Mouse (Mus musculus) intestine, postnatal 0 days (tissue): ENCODE measurements at regions not wholly inside any gene's neighbourhood (a gene's known extent, or its start where the extent isn't known, plus 50 kb on each side); places are given as distances from the start of the nearest gene placed in this dataset.

Source experiments
- ATAC-seq: fragments of 200-750 bp; cut with Nextera tagmentation; 2 replicates; pipeline ENCODE4 v1.8.0; 2017; ENCODE audit warnings: mild to moderate bottlenecking, moderate TSS enrichment, moderate library complexity
- H3K27ac ChIP-seq: fragments of 300-500 bp; sonication (generic); 2 replicates; pipeline ENCODE4 v1.5.1; 2014; ENCODE audit warnings: mild to moderate bottlenecking, low read depth, low read length, moderate library complexity
- H3K27me3 ChIP-seq: fragments of 300-500 bp; sonication (generic); replicated peaks from 2 replicates; pipeline ENCODE4 v1.6.1; 2014; ENCODE audit warnings: low read length, mixed read lengths; ENCODE audit not compliant: control insufficient read depth, insufficient read depth
- H3K36me3 ChIP-seq: fragments of 300-500 bp; sonication (generic); 2 replicates; pipeline ENCODE4 v1.6.1; 2014; ENCODE audit warnings: mild to moderate bottlenecking, moderate library complexity; ENCODE audit not compliant: control insufficient read depth, insufficient read depth
- H3K4me1 ChIP-seq: fragments of 300-500 bp; sonication (generic); replicated peaks from 2 replicates; pipeline ENCODE4 v1.6.1; 2014; ENCODE audit warnings: antibody characterized with exemption, low read length, mixed read lengths; ENCODE audit not compliant: control insufficient read depth, insufficient read depth
- H3K4me2 ChIP-seq: fragments of 300-500 bp; sonication (generic); replicated peaks from 2 replicates; pipeline ENCODE4 v1.6.1; 2014; ENCODE audit warnings: low read depth, mild to moderate bottlenecking, moderate library complexity
- H3K4me3 ChIP-seq: fragments of 300-500 bp; sonication (generic); 2 replicates; pipeline ENCODE4 v1.5.1; 2014; ENCODE audit warnings: low read depth, low read length
- H3K9ac ChIP-seq: fragments of 300-500 bp; sonication (generic); 2 replicates; pipeline ENCODE4 v1.6.1; 2014; ENCODE audit warnings: mild to moderate bottlenecking, low read depth, low read length
- H3K9me3 ChIP-seq: fragments of 300-500 bp; sonication (generic); 2 replicates; pipeline ENCODE4 v1.6.1; 2016; ENCODE audit warnings: mixed run types; ENCODE audit not compliant: control insufficient read depth
- CTCF ChIP-seq: sonication (generic); IDR thresholded peaks from 2 replicates; pipeline ENCODE4 v1.5.1; 2016; ENCODE audit warnings: low read depth, mild to moderate bottlenecking, control low read depth, antibody characterized with exemption, moderate library complexity
- WGBS: fragments of 180-500 bp; shearing (Covaris S2); extraction: QIAGEN DNeasy Blood & Tissue Kit; methylation state at CpG from one replicate; pipeline ENCODE4 v1.1.7; 2014; 5-methylcytosine and 5-hydroxymethylcytosine counted together

DNA sequence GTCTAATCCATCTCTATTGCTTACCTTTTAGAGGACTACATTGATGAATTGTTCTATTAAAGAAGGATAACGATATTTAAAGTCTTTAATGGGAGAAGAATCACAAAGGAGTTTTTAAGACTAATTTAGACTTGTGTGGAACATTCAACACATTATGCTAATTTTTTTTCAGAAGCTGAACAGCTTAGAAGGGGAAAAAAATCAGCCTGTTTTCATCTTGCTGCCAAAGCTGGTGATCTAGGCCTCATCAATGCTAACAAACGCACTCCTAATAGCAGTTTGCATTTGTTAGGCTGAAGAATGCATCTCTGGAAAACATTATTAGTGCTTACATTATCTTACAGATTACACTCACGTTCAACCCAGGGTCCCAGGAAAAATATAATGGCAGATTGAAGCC is 126.2 kb downstream of the 9530068E07Rik start:
- Histone ChIP-seq H3K27me3 (no peaks in the 10 kb centered on the region), H3K9me3 (no peaks in the 10 kb centered on the region), H3K36me3 (no peaks in the 10 kb centered on the region), H3K27ac (no peak overlapping the region), H3K4me1 (no peaks in the 10 kb centered on the region), H3K4me2 (no peak overlapping the region), H3K9ac (no peak overlapping the region), H3K4me3 (no peak overlapping the region)
- no peak for TF ChIP-seq CTCF
- ATAC-seq = no peak
- 60% methylated on average over 3 of the region's 3 CpGs for WGBS

GRCm38 (mm10) chr11:52523191-52523590 is 127.0 kb downstream of the 9530068E07Rik start:
- Histone ChIP-seq H3K9ac (no peak overlapping the region), H3K27ac (no peak overlapping the region), H3K9me3 (no peaks in the 10 kb centered on the region), H3K4me1 (no peaks in the 10 kb centered on the region), H3K27me3 (no peaks in the 10 kb centered on the region), H3K36me3 (no peaks in the 10 kb centered on the region), H3K4me3 (no peak overlapping the region), H3K4me2 (no peak overlapping the region)
- no peak for TF ChIP-seq CTCF
- 70% methylated on average over 4 of the region's 4 CpGs for WGBS
- ATAC-seq = no peak

DNA sequence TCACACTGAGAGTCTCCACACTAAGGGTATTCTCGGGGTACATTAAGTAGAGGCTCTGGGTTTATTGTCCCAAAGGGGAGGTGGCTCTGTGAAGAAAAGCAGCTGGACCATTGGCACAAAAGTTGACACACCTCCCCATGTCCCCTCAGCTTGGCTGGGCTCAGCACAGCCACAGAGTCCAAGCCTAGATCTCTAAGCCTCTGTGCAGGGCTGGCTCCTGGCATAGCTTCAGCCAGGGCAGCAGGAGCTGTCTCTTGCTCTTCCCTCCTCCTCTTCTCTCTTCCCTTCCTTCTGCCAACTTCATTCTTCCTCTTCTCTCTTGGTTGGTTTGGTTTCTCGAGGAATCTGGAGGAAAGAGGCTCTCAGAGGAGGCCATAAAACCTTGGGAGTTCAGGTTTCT is 127.4 kb downstream of the 9530068E07Rik start:
- no peak overlapping the region for H3K4me3 ChIP-seq
- no peaks in the 10 kb centered on the region for H3K4me1 ChIP-seq
- no peak overlapping the region for H3K9ac ChIP-seq
- H3K9me3 ChIP-seq = no peaks in the 10 kb centered on the region
- no peaks in the 10 kb centered on the region for H3K27me3 ChIP-seq
- H3K27ac ChIP-seq = no peak overlapping the region
- H3K4me2 ChIP-seq = no peak overlapping the region
- TF ChIP-seq CTCF = no peak
- 55% methylated on average over 2 of the region's 2 CpGs for WGBS
- no peak for ATAC-seq
- H3K36me3 ChIP-seq = no peaks in the 10 kb centered on the region

DNA sequence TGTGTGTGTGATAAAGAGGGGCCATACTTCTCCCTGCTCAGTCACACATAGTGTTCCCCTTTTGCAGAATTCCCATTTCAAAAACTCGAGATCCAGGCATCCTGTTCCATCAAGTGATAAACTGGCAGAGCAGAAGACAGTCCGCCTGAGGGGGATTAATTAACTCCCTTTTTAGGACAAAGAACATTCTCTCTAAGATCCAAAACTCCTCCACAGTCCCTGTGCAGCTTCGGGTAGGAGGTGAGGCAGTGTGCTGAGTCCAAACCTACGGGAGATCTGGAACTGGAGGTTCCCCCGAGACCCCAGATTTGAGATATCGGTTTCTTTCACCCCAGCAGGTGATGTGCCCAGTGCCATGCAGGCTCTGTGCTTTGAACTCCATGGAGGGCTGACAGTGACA is 129.2 kb downstream of the 9530068E07Rik start:
- H3K27me3 ChIP-seq = no peaks in the 10 kb centered on the region
- H3K36me3 ChIP-seq = no peaks in the 10 kb centered on the region
- H3K4me1 ChIP-seq = no peaks in the 10 kb centered on the region
- H3K9ac ChIP-seq = no peak overlapping the region
- H3K4me3 ChIP-seq = no peak overlapping the region
- WGBS = 73% methylated on average over 6 of the region's 6 CpGs
- H3K4me2 ChIP-seq = no peak overlapping the region
- H3K9me3 ChIP-seq = no peaks in the 10 kb centered on the region
- TF ChIP-seq CTCF = no peak
- H3K27ac ChIP-seq = no peak overlapping the region
- no peak for ATAC-seq

DNA sequence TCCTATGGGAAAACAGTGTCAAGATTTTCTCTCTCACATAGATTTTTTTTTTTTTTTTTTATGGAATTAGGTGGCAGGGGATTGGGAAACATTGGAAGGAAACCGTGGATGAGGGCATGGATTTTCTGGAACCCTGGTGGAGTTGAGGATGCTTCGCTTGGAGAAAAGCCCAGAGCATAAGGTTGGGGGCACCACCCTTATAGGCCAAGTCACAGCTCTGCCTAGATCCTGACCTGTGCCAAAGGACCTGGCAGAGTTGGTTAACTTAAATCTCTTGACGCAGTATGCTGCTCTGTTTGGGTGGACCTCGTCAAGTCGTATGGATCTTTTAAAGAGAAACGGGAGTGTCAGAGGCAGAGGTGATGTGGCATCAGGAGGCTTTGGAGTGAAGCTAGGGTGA is 130.1 kb downstream of the 9530068E07Rik start:
- no peak overlapping the region for H3K4me2 ChIP-seq
- WGBS = 73% methylated on average over 6 of the region's 6 CpGs
- no peaks in the 10 kb centered on the region for H3K4me1 ChIP-seq
- H3K9me3 ChIP-seq = no peaks in the 10 kb centered on the region
- H3K4me3 ChIP-seq = no peak overlapping the region
- TF ChIP-seq CTCF = no peak
- no peak overlapping the region for H3K27ac ChIP-seq
- ATAC-seq = no peak
- H3K27me3 ChIP-seq = no peaks in the 10 kb centered on the region
- H3K9ac ChIP-seq = no peak overlapping the region
- H3K36me3 ChIP-seq = no peaks in the 10 kb centered on the region

DNA sequence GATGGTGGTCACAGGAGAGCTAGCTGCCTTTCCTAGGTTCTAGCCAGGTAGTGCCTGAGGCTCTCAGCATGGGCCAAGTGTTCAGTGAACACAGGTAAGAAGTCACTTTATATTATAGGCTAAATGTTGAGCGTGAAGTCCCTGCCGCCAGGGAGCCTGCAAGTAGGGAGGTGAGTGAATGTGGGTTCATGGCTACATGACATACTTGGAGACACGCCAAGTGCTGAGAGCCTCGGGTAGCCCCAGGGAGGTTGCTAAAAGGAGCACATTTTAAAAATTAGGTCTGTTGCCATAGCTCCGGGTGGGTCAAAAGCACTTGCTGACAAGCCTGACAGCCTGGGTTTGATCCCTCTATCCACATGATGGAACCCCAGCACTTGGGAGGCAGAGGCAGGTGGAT is 137.2 kb downstream of the 9530068E07Rik start:
- H3K36me3 ChIP-seq = no peaks in the 10 kb centered on the region

DNA sequence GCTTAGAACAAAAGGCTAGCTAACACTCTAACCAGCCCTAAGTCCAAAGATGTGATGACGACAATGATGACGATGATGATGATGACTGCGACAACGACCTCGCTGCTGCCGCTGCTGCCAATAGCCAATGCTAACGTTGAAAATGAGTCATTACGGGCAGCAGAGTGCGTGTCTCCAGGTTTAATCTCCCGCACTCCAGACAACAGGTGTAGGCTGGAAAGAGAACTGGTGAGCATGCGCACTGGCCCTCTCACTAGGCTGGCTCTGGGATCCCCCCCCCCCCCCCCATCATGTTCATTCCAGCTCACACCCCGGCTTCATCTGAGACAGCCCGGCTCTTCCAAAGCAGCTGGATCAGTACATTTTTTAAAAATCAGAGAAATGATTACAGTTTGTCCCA is 138.4 kb downstream of the 9530068E07Rik start:
- Histone ChIP-seq H3K27ac (no peak overlapping the region), H3K36me3 (no peaks in the 10 kb centered on the region), H3K9me3 (no peaks in the 10 kb centered on the region), H3K4me3 (no peak overlapping the region), H3K4me2 (no peak overlapping the region), H3K27me3 (no peaks in the 10 kb centered on the region), H3K9ac (no peak overlapping the region), H3K4me1 (no peaks in the 10 kb centered on the region)
- no peak for ATAC-seq
- TF ChIP-seq CTCF = no peak
- WGBS = 26% methylated on average over 13 of the region's 13 CpGs

More for the DNA sequence above, 137.2 kb downstream of the 9530068E07Rik start:
- no peaks in the 10 kb centered on the region for H3K27me3 ChIP-seq
- H3K4me2 ChIP-seq = no peak overlapping the region
- H3K4me3 ChIP-seq = no peak overlapping the region
- no peak overlapping the region for H3K27ac ChIP-seq
- no peak overlapping the region for H3K9ac ChIP-seq
- no peak for ATAC-seq
- TF ChIP-seq CTCF = no peak
- H3K4me1 ChIP-seq = no peaks in the 10 kb centered on the region
- no peaks in the 10 kb centered on the region for H3K9me3 ChIP-seq
- WGBS = 55% methylated on average over 5 of the region's 5 CpGs
